Mouse (Mus musculus): Measurements from ENCODE around the gene Cdc34b.
A peak's percentile ranks its signal among the peaks of the same experiment; 100 is the strongest.

DNA sequence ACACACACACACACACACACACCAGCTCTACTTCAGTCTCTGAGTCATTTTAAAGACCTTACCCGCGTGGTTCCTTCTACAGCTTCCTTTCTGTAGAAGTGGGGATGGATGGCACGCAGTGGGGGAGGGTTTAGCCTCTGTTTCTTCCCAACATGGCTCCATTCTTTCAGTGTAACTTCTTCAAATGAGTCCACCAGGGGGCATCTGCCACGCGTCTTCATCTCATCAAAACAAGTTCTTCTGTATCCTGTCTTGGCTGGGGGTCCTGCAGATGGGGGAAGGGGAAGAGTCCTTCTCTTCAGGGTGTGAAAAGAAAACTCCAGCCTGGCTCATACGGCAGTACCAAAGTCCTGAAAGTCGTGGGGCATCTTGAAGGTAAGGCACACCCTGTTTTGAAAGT is 37.6 kb upstream of the Cdc34b start:
- TF ChIP-seq CTCF (conservative IDR thresholded peaks at IDR 0.05 in 1 of 2, IDR thresholded peaks at IDR 0.05 in 1 of 2; ENCODE audit: low read depth in 2 of 2, low read length in 2 of 2) (peak in 1 of 2 experiments; percentile 59; a peak in 2 of 4 replicates), POLR2A (IDR thresholded peaks at IDR 0.05; ENCODE audit: low read depth, low read length) (no peak), ZC3H11A (IDR thresholded peaks at IDR 0.05; ENCODE audit: low read depth, low read length) (no peak), ZNF384 (IDR thresholded peaks at IDR 0.05; ENCODE audit: low read depth, low read length) (no peak), EP300 (IDR thresholded peaks at IDR 0.05; ENCODE audit: low read length) (no peak), GABPA (IDR thresholded peaks at IDR 0.05; ENCODE audit: insufficient replicate concordance, low read depth, low read length) (no peak), NRF1 (IDR thresholded peaks at IDR 0.05; ENCODE audit: low read depth, low read length) (no peak)

Data from CH12.LX (cell line).